Mouse (Mus musculus) small intestine, adult 2 months (tissue): ENCODE measurements around the gene Cdk14. TPM values are rescaled to one million over a fixed set of nuclear protein-coding genes. Genes with fewer than 3 reads are reported as not detected.

Source experiments
- H3K27ac ChIP-seq: fragments of 200-500 bp; 2 replicates; pipeline ENCODE4 v1.5.1; 2012; ENCODE audit warnings: low read depth, low read length, control low read depth, inconsistent platforms; ENCODE audit not compliant: insufficient read depth
- H3K27me3 ChIP-seq: fragments of 200-500 bp; 2 replicates; pipeline ENCODE4 v1.6.1; 2012; ENCODE audit warnings: mild to moderate bottlenecking, moderate library complexity, low read length, inconsistent platforms; ENCODE audit not compliant: control insufficient read depth, insufficient read depth
- H3K36me3 ChIP-seq: fragments of 200-500 bp; 2 replicates; pipeline ENCODE4 v1.6.1; 2012; ENCODE audit warnings: mild to moderate bottlenecking, low read length, control low read depth, inconsistent platforms; ENCODE audit not compliant: control insufficient read depth, insufficient read depth
- H3K4me1 ChIP-seq: fragments of 200-500 bp; 2 replicates; pipeline ENCODE4 v1.6.1; 2012; ENCODE audit warnings: low read length, inconsistent platforms, mixed read lengths; ENCODE audit not compliant: control insufficient read depth, insufficient read depth, insufficient read length
- H3K4me3 ChIP-seq: fragments of 200-500 bp; 2 replicates; pipeline ENCODE4 v1.5.1; 2012; ENCODE audit warnings: low read depth, mild to moderate bottlenecking, control low read depth, inconsistent platforms, low read length, moderate library complexity
- CTCF ChIP-seq: fragments of 200-500 bp; IDR thresholded peaks from 2 replicates; pipeline ENCODE4 v1.5.1; 2012; ENCODE audit warnings: low read depth, mild to moderate bottlenecking, control low read depth, inconsistent platforms, low read length, moderate library complexity, mixed read lengths; ENCODE audit not compliant: insufficient replicate concordance, insufficient read length; ENCODE audit errors: extremely low read depth
- POLR2A ChIP-seq: fragments of 200-500 bp; IDR thresholded peaks from 2 replicates; pipeline ENCODE4 v1.6.1; 2012; ENCODE audit warnings: low read depth, mild to moderate bottlenecking, control low read depth, inconsistent platforms, low read length, moderate library complexity
- WGBS: fragments of 180-500 bp; shearing (Covaris S2); methylation state at CpG from one replicate; pipeline ENCODE4 v1.1.7; 2018; 5-methylcytosine and 5-hydroxymethylcytosine counted together
- polyA plus RNA-seq: library from polyadenylated mRNA; depleted of rRNA; stranded (reverse); fragments of >200 nt; gene quantifications from 2 replicates; pipeline ENCODE4 v1.2.3, GENCODE M21; 2012; rRNA removed

The Cdk14 gene
- 0.36 and 0.37 TPM in 2 replicates for polyA plus RNA-seq

- H3K4me1 ChIP-seq = no peaks in the 10 kb centered on the region
- no peaks in the 10 kb centered on the region for H3K36me3 ChIP-seq
- peak within 1 kb of the TSS; percentile 64 for H3K4me3 ChIP-seq
- peak within 1 kb of the TSS; percentile 84 for H3K27ac ChIP-seq
- 75% methylated on average over 9 of the region's 9 CpGs for WGBS
- no peak for TF ChIP-seq POLR2A
- TF ChIP-seq CTCF = no peak
- H3K27me3 ChIP-seq = no peaks in the 10 kb centered on the region
Measured at GRCm38 (mm10) chr5:5419992-5420455, at the start of gene Cdk14. Gene Cdk14 (minus strand): TSS chr5:5420312.

DNA sequence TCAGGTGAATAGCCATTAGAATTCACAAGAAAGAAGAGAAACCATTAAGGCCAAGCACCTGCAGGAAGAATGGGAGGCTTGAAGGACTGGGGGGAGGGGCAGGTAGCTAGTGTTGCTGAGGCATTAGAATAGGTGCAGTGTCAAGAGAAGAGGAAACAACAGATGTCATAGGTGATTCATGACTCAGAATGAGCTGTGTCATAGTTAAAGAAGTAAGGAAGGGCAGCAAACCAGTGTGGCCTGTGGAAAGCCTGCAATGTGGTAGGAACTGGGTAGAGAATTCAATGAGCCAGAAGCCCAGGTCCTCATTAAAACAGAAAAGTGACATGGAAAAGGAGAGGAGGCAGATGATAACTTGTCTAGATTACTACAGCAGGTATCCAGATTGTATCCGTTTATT, 45.1 kb upstream of the Cdk14 start:
- H3K27ac ChIP-seq = no peak overlapping the region
- H3K4me1 ChIP-seq = no peaks in the 10 kb centered on the region
- WGBS = 55% methylated on average over 1 of the region's 1 CpGs
- TF ChIP-seq CTCF (no peak), POLR2A (no peak)
- no peak overlapping the region for H3K4me3 ChIP-seq
- no peaks in the 10 kb centered on the region for H3K36me3 ChIP-seq
- H3K27me3 ChIP-seq = no peaks in the 10 kb centered on the region

- no peak overlapping the region for H3K4me3 ChIP-seq
- H3K4me1 ChIP-seq = no peaks in the 10 kb centered on the region
- 60% methylated on average over 5 of the region's 5 CpGs for WGBS
- TF ChIP-seq POLR2A (no peak), CTCF (no peak)
- no peaks in the 10 kb centered on the region for H3K36me3 ChIP-seq
- no peaks in the 10 kb centered on the region for H3K27me3 ChIP-seq
- no peak overlapping the region for H3K27ac ChIP-seq
Measured at GRCm38 (mm10) chr5:5431746-5432438, 11.8 kb upstream of the Cdk14 start.

DNA sequence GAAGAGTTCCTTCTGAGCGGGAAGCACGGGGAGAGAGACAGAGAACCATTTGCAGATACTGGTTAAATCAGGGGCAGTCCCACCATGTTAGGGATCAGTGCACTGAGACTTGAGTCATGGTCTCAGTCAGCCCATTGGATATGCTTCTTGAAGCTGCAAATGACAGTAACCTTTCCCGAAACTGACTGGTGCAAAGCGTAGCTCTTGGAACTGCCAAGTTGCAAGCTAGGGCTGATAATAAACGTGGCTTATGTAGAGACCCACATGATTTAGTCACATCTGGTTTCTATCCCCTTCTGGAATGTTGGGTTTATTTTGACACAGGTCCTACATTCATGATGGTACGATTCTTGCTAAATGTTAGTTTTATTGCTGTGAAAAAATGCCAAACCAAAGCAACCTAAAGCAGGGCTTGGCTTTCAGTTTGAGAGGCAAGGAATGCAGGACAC, 3.6 kb upstream of the Cdk14 start:
- Histone ChIP-seq H3K36me3 (no peaks in the 10 kb centered on the region), H3K4me3 (no peak overlapping the region), H3K27me3 (no peaks in the 10 kb centered on the region), H3K27ac (no peak overlapping the region), H3K4me1 (no peaks in the 10 kb centered on the region)
- TF ChIP-seq CTCF = no peak
- TF ChIP-seq POLR2A = no peak
- 66% methylated on average over 6 of the region's 6 CpGs for WGBS

- Histone ChIP-seq H3K27ac (no peak overlapping the region), H3K27me3 (no peaks in the 10 kb centered on the region), H3K4me3 (no peak overlapping the region), H3K4me1 (no peaks in the 10 kb centered on the region), H3K36me3 (no peaks in the 10 kb centered on the region)
- no peak for TF ChIP-seq POLR2A
- WGBS = 88% methylated on average over 4 of the region's 4 CpGs
Measured at GRCm38 (mm10) chr5:5423081-5423480, 3.0 kb upstream of the Cdk14 start.

DNA sequence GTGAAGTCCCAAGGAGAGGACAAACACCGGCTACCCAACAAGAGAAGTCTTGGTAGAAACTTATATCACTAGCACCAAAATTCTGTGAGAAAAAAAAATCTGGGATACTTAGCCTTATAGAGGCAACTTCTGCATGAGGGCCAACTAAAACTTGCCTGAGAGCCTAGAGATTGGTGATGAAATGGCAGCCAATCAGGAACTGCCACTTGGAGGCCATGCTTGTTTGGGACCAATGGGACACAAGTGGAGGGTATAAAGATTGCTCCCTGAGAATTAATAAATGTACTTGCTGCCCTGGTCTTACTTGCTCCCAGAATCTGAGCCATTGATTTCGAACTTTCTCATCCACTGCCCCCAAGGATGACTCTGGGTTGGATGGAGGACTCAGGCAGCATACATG, 1.3 kb upstream of the Cdk14 start:
- no peaks in the 10 kb centered on the region for H3K36me3 ChIP-seq
- H3K27ac ChIP-seq = no peak overlapping the region
- no peak overlapping the region for H3K4me3 ChIP-seq
- 88% methylated on average over 2 of the region's 2 CpGs for WGBS
- TF ChIP-seq CTCF (no peak), POLR2A (no peak)
- no peaks in the 10 kb centered on the region for H3K4me1 ChIP-seq
- no peaks in the 10 kb centered on the region for H3K27me3 ChIP-seq

DNA sequence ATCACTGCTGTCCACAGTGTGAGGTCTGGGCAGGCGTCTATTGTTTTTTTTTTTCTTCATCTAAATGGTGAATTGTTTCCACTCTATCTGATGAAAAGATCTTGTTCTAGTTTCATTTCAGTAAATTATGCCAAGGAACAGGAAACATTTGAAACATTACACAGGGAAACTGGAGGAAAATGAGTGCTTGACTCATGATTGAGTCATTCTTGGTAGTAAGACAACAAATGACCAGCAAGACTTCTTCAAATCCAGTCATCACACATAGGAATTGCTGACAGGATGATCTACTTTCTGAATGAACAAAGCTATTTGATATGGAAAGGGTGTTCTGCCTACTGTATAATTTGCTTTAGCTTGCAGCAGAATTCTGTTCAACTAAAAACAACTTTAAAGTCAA, 859 bp downstream of the Cdk14 start:
- no peak overlapping the region for H3K27ac ChIP-seq
- H3K4me1 ChIP-seq = no peaks in the 10 kb centered on the region
- TF ChIP-seq POLR2A = no peak
- H3K27me3 ChIP-seq = no peaks in the 10 kb centered on the region
- 67% methylated on average over 1 of the region's 1 CpGs for WGBS
- no peak overlapping the region for H3K4me3 ChIP-seq
- no peaks in the 10 kb centered on the region for H3K36me3 ChIP-seq
